Mouse (Mus musculus): ENCODE data around the gene Mettl9.
A peak's percentile ranks its signal among the peaks of the same experiment; 100 is the strongest.
"Not testable (repeated sequence)": the region's sequence is repeated elsewhere in the genome, so short reads cannot be mapped to it uniquely, and the experiment has no call there.

Mettl9 gene

DNA sequence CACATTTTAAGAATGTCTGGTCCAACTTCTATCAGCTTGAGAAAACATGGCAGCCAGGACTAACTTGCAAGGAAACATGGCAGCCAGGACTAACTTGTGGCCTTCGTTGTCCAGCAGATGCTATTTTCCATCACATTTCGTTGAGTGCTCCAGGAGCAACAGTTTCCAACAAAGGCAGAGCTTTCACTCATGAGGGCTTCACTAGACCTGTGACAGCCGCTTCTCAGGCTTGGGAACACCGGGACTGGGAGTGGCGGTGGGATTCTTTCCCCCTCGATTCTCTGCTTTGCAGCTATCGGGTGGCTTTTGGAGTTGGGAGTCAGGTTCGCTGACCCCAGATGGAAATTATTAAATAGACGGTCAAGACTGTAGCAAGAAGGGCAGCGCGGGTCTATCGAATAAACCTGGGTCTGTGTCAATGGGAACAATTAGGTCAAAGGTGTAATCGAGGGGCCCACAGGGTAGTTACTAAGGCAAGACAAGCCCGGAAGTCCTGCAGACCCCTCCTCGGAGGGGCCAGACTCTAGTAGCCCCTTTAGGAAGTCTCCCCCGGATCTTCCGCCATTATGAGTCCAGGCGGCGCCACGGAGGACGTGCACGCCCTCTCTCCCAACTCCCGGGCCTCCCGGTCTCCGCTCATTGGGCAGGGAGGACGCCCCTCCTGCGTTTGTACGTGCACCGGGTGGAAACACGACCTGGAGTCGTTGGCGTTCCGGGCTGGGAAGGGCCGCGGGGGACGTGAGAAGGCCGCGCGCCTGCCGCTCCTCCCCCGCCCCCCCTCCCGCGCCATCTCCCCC, at the start of gene Mettl9:
Gene Mettl9 (plus strand): TSS at position 590 of the 797 bp plus-strand sequence.
- DNase-seq: peak; percentile 97

GRCm38 (mm10) chr7:120991191-120991590, 43.1 kb upstream of the Mettl9 start:
- DNase-seq: no peak

DNA sequence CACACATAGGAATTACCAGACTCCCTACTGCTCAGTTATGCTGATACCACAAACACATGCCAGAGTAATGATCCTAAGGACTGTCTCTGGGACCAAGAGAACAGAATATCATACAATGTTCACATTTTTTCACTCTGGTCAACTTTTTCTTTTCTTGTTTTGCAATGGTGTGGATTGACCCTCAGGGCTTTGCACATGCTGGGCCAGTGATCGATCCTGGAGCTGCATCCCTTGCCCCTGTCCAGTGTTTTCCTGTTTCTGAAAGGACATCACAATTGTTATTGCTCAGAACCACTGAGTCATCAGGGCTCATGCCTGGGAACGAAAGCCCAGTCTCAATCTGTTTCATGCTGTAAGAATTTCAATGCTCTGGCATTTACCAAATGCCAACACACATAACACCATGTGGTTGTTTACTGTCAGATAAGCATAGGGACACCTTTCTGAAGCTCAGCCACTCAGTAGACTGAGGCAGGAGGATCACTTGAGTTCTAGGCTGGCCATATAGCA, 35.2 kb upstream of the Mettl9 start:
- DNase-seq: no peak

DNA sequence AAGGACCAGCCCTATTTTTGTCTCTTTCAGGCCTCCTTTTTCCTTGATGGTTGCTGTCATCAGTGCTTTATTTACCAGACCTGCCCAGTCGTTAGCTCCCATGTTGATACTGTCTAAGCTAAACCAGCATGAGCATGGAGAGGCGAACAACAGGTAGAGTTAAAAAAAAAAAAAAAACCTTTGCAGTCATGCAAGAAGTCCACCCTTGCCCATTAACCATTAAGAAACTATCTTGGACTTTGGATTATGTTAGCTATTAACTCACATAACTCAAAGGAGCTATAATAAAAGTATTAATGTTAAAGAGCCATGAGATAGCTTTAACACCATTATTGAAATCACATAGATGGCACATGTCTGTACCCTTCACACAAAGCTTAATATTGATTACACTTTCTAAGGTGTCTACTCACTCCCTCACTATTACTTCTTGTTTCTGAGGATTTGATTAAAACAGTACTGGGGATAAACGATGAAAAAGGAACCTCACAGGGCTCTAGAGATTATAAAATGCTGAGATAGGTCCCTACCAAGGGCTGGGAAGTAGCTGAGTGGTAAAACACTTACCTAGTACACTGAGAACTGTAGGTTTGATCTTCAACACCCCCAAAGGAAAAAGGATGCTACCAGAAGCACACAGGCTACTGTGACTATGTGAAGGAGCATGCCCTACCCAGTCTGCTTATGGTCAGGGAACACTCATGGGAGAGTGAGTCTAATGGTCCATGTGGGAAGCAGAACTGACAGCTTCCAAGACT, 34.0 kb upstream of the Mettl9 start:
- no peak for DNase-seq

DNA sequence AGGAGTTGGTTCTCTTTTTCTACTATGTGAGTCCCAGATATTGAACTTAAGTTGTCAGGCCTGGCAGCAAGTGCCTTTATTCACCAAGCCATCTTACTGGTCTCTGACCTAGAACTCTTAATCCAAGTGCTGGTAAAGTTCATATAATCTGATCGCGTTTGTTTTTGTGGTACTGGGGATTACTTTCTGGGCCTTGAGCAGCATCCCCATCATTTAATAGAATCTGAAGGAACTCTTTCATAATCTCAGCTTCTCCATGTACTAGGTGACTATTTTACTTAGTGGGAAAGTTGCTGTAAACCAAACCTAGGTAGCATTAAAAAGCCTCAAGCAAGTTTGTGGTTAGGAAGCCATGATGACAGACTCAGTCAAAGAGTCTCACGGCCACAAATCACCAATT, 32.4 kb upstream of the Mettl9 start:
- DNase-seq: no peak

DNA sequence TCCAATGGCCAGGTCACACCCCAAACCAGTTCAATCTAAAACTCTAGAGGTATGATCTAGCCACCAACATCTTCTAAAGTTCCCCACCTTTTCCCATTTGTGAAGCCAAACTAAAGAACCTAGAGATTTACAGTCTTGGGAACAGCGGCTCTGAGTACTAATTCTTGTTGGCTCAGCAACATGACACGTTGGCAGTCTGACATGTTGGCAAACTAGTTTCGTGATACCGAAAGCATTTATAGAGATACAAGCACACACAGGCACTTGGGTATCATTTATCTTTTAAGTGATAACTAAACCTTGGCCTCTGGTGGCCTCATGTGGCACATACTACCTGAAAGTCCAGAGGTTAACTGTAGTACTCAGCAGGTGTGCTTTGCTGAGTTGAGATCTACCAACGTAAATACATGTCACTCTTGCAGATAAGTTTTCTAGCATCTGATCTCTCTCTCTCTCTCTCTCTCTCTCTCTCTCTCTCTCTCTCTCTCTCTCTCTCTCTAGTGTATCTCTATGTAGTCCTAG, 31.8 kb upstream of the Mettl9 start:
- DNase-seq: no peak

GRCm38 (mm10) chr7:121003793-121004418, 30.3 kb upstream of the Mettl9 start:
- DNase-seq: no peak

GRCm38 (mm10) chr7:121011794-121012689, 22.2 kb upstream of the Mettl9 start:
- DNase-seq: no peak

DNA sequence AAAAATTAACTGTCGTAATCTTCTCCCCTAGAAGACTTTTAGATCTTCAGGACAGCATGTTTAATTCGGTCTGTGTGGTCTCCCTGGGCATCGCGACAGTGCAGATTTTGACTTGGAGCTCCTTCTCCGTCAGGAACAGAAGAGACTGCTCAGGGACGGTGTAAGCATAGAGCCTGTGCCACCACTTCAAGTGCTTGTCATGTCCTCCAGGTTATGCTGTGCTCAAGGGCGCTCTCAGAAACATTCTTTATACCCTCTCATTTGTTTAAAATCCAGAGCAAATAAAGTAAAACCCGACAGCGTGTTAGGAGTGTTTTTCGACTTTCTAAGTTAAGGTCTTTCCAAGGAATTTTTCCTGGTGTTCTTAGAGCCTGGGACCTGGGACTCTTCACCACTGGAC, 19.8 kb upstream of the Mettl9 start:
- DNase-seq: no peak

- DNase-seq: no peak
These were observed 15.5 kb upstream of the Mettl9 start for GRCm38 (mm10) chr7:121018778-121019177.

DNA sequence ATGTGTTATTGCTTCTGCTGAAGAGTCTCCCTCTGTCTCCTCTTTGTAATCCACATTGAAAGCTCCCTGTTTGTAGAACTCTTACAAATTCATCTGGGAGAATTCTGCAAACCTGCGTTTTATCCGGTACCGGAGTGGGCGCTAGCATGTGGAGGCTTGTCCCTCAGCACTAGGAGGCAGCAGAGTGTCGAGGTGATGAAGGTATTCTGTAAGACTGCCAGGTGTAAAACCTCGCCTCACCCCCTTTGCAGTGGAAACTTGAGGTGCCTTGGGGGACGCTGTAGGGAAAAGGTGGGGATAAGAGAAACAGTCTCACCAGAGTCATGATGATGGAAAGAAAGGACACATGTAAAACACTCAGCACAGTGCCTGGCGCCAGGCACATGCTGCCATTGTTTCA, 14.0 kb upstream of the Mettl9 start:
- peak in 1 of 2 experiments; percentile 24 for DNase-seq

DNA sequence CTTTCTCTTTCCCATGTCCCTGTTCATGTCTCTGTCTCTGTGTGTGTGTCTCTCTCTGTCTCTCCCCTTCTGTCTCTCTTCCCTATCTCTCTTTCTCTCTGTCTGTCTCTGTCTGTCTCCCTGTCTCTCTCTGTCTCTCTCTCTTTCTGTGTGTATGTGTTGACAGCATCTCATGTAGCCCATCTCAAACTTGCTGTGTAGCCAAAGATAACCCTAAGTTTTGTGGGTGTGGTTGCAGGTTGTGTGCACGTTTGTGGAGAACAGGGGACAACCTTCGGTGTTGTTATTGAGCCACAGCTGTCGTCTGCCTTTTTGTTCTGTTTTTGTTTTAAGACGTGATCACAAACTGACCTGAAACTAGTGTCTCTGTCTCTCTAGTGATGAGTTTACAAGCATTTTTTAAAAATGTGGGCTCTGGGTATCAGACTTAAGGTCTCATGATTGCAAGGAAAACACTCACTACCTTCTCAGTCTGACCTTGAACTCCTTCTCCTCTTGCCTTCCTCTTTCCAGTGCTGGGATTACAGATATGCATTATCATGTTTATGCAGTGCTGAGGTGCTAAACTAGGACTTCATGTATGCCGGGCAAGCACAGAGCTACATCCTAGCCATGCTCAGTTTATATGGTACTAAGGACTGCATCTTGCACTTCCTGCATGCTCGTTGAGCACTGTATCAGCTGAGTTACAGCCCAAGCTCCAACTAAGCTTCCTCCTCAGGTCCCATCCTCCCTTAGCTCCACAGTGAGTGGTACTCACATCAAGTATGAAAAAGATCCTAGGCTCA, 8.8 kb upstream of the Mettl9 start:
- DNase-seq: no peak

- DNase-seq: no peak
These were observed 7.9 kb upstream of the Mettl9 start for GRCm38 (mm10) chr7:121026300-121026699.

DNA sequence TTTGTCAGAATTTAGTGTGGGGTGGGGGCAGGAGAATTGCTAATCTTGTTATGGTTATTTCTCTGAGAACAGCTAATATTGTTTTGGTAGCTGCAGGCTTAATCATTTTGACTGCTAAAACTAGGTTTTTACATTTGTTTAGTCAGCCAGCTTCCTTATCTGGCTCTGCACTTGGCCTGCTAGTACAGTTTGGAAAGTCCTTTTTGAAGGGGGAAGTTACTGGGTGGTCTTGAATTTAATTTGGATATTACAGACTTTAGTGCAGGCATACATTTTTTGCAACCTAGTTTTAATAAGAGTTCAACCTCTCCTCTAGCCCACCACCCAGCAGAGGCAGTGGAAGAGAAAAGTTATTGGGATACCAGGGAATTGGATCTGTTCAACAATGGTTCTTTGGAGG, 4.3 kb upstream of the Mettl9 start:
- not testable (repeated sequence) for DNase-seq

GRCm38 (mm10) chr7:121034701-121035141, 476 bp downstream of the Mettl9 start:
- no peak for DNase-seq

GRCm38 (mm10) chr7:121035161-121035721, 996 bp downstream of the Mettl9 start:
- DNase-seq: peak in 1 of 2 experiments; percentile 52

GRCm38 (mm10) chr7:121040595-121040994, 6.3 kb downstream of the Mettl9 start:
- DNase-seq: no peak

- no peak for DNase-seq
These were observed 7.7 kb downstream of the Mettl9 start for GRCm38 (mm10) chr7:121041989-121042388.

GRCm38 (mm10) chr7:121043004-121043403, 8.8 kb downstream of the Mettl9 start:
- DNase-seq: no peak

DNA sequence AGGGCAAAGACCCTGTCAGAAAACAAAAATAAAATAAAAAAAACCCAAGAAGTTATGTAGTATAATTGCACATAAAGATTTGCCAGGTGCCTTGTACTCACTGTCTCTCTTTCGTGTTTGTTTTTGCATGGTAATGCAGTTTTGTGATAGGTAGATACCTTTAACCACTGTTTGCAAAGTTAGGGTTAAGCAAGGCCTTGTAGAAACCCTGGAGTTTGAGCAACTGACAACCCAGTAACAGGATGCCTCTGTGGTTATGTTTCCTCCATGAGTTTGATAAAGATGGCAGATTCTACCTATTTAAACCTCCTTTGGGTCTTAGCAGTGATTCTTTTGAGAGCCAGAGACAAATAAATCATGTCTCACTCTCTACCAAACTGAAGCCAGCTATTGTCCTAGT, 9.3 kb downstream of the Mettl9 start:
- DNase-seq: no peak

- no peak for DNase-seq
These were observed 10.0 kb downstream of the Mettl9 start for GRCm38 (mm10) chr7:121044251-121044650.

All from lung, postnatal 4 days (tissue).